Mouse (Mus musculus) G1E (cell line): Measurements from ENCODE around the gene Myl4.

ENCODE experiments used
- CTCF ChIP-seq: IDR thresholded peaks from 2 replicates; pipeline ENCODE4 v1.5.1; 2012; ENCODE audit warnings: low read depth, low read length, inconsistent platforms, mixed read lengths
- GATA1 ChIP-seq: IDR thresholded peaks from 2 replicates; pipeline ENCODE4 v1.6.1; 2012; ENCODE audit warnings: borderline replicate concordance, low read length, inconsistent platforms, mixed read lengths
- GATA2 ChIP-seq: IDR thresholded peaks from 2 replicates; pipeline ENCODE4 v1.6.1; 2012; ENCODE audit warnings: low read depth, low read length, inconsistent platforms, borderline replicate concordance
- POLR2AphosphoS5 ChIP-seq: IDR thresholded peaks from 2 replicates; pipeline ENCODE4 v1.6.1; 2012; ENCODE audit warnings: low read depth, low read length, inconsistent platforms; ENCODE audit not compliant: insufficient replicate concordance
- TAL1 ChIP-seq: conservative IDR thresholded peaks from 2 replicates; pipeline ENCODE4 v1.6.1; 2012; ENCODE audit warnings: low read depth, low read length, inconsistent platforms, mixed read lengths

DNA sequence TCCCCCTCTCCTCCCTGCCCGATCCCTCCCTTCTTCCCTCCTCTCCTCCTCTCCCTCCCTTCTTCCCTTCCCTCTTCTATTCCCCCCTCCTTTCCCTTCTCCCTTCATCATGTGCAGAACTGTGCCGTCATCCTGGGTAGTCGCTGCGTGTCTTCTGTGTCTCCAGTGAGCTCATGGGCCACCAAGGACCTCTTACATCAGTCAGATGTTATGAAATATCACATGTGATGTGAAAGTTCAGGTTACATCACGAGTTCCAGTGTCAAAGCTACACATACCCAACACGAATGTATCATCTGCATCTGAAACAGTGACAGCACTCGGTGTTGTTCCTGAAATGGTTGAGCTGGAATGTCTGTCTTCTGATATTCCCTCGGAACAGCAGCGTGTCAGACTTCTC, 14.7 kb downstream of the Myl4 start:
- TF ChIP-seq CTCF: no peak
- no peak for TF ChIP-seq TAL1
- TF ChIP-seq POLR2AphosphoS5: no peak
- no peak for TF ChIP-seq GATA1
- TF ChIP-seq GATA2: no peak
